Mouse (Mus musculus): ENCODE measurements around the gene Cmtr1. TPM values are rescaled to one million over a fixed set of nuclear protein-coding genes. Genes with fewer than 3 reads are reported as not detected.

Cmtr1 gene
- total and polyA plus RNA-seq, 3 experiments, result 88.8 to 135 (median 105) TPM

GRCm38 (mm10) chr17:29636118-29636517, 24.3 kb upstream of the Cmtr1 start:
- dilution Hi-C loops (cut with MboI; ENCODE audit: extremely low pct_ligation_motif_present, extremely low pct_unique_long_range_greater_than_20kb, low sequenced_read_pairs), result no loop called here
- TF ChIP-seq MAFK (IDR thresholded peaks at IDR 0.05; ENCODE audit: insufficient replicate concordance, low read length), result no peak
- TF ChIP-seq CHD2 (IDR thresholded peaks at IDR 0.05; ENCODE audit: low read length), result no peak
- TF ChIP-seq POLR2AphosphoS2 (IDR thresholded peaks at IDR 0.05; ENCODE audit: low read depth, low read length), result no peak
- no peak for TF ChIP-seq MAZ (IDR thresholded peaks at IDR 0.05; ENCODE audit: low read depth, low read length)
- TF ChIP-seq TBP (conservative IDR thresholded peaks at IDR 0.05; ENCODE audit: low read depth, low read length), result no peak
- no peak for TF ChIP-seq HCFC1 (IDR thresholded peaks at IDR 0.05; ENCODE audit: low read depth, low read length)
- no peak for TF ChIP-seq SIN3A (IDR thresholded peaks at IDR 0.05; ENCODE audit: low read length)
- TF ChIP-seq ZMIZ1 (IDR thresholded peaks at IDR 0.05; ENCODE audit: low read depth, low read length), result no peak
- no peak for TF ChIP-seq USF1 (IDR thresholded peaks at IDR 0.05; ENCODE audit: low read depth, low read length)
- no peak for TF ChIP-seq MAX (IDR thresholded peaks at IDR 0.05; ENCODE audit: low read length)
- peak; percentile 61 for TF ChIP-seq RAD21 (IDR thresholded peaks at IDR 0.05; ENCODE audit: low read depth, low read length)
- no peak for TF ChIP-seq TCF12 (IDR thresholded peaks at IDR 0.05; ENCODE audit: low read depth, low read length)
- peak; percentile 69 for TF ChIP-seq SMC3 (IDR thresholded peaks at IDR 0.05; ENCODE audit: low read depth, low read length)
- TF ChIP-seq MYC (IDR thresholded peaks at IDR 0.05; ENCODE audit: low read depth, low read length), result no peak
- TF ChIP-seq NRF1 (IDR thresholded peaks at IDR 0.05; ENCODE audit: low read depth, low read length), result no peak
- TF ChIP-seq CTCF (conservative IDR thresholded peaks at IDR 0.05 in 1 of 2, IDR thresholded peaks at IDR 0.05 in 1 of 2; ENCODE audit: low read depth in 2 of 2, low read length in 2 of 2), result peak; percentile 11 to 63; a peak in 2 of 4 replicates
- H3K9me3 ChIP-seq (replicated peaks; ENCODE audit: low read length), result no peaks in the 10 kb centered on the region
- H3K4me3 ChIP-seq (replicated peaks in 1 of 3; ENCODE audit: low read depth in 2 of 3, low read length in 2 of 3, poor library complexity in 1 of 3), result no peak overlapping the region
- H3K27ac ChIP-seq (ENCODE audit: insufficient read depth, low read depth), result no peak overlapping the region
- H3K27me3 ChIP-seq (replicated peaks), result no peaks in the 10 kb centered on the region
- H3K4me1 ChIP-seq (ENCODE audit: control insufficient read depth in 1 of 2, insufficient read depth in 2 of 2), result 0 out of 4 replicates have a peak, but pooled peaks cover 0 to 2% of the 10 kb centered on the region in 2 experiments
- H3K4me2 ChIP-seq (ENCODE audit: insufficient read depth, low read depth, poor library complexity, severe bottlenecking), result no peak overlapping the region
- peak; percentile 32 for DNase-seq (ENCODE audit: extremely low read depth)
- H3K9ac ChIP-seq (ENCODE audit: insufficient read depth, low read depth), result no peak overlapping the region
- H3K79me2 ChIP-seq (replicated peaks; ENCODE audit: control insufficient read depth, extremely low read depth, insufficient read depth, poor library complexity, severe bottlenecking), result no peaks in the 10 kb centered on the region
- in situ Hi-C loops (cut with MboI; ENCODE audit: low pct_ligation_motif_present, low pct_unique_long_range_greater_than_20kb, low sequenced_read_pairs), result no loop called here
- peaks cover 71 to 92% of the 10 kb centered on the region in 2 experiments for H3K36me3 ChIP-seq (replicated peaks in 1 of 2; ENCODE audit: control insufficient read depth in 1 of 2, insufficient read depth in 1 of 2, low read length in 1 of 2)

- dilution Hi-C loops (cut with MboI; ENCODE audit: extremely low pct_ligation_motif_present, extremely low pct_unique_long_range_greater_than_20kb, low sequenced_read_pairs), result no loop called here
- no peaks in the 10 kb centered on the region for H3K27me3 ChIP-seq (replicated peaks)
- H3K9ac ChIP-seq (ENCODE audit: insufficient read depth, low read depth), result no peak overlapping the region
- no peaks in the 10 kb centered on the region for H3K79me2 ChIP-seq (replicated peaks; ENCODE audit: control insufficient read depth, extremely low read depth, insufficient read depth, poor library complexity, severe bottlenecking)
- 0 out of 4 replicates have a peak, but pooled peaks cover 0 to 2% of the 10 kb centered on the region in 2 experiments for H3K4me1 ChIP-seq (ENCODE audit: control insufficient read depth in 1 of 2, insufficient read depth in 2 of 2)
- in situ Hi-C loops (cut with MboI; ENCODE audit: low pct_ligation_motif_present, low pct_unique_long_range_greater_than_20kb, low sequenced_read_pairs), result no loop called here
- H3K4me3 ChIP-seq (replicated peaks in 1 of 3; ENCODE audit: low read depth in 2 of 3, low read length in 2 of 3, poor library complexity in 1 of 3), result no peak overlapping the region
- no peak for TF ChIP-seq MAX (IDR thresholded peaks at IDR 0.05; ENCODE audit: low read length)
- no peak for TF ChIP-seq UBTF (IDR thresholded peaks at IDR 0.05; ENCODE audit: low read depth, low read length)
- no peak for TF ChIP-seq CHD1 (IDR thresholded peaks at IDR 0.05; ENCODE audit: low read depth, low read length)
- TF ChIP-seq MYC (IDR thresholded peaks at IDR 0.05; ENCODE audit: low read depth, low read length), result no peak
- TF ChIP-seq USF2 (conservative IDR thresholded peaks at IDR 0.05; ENCODE audit: low read depth, low read length), result no peak
- no peak for TF ChIP-seq ETS1 (conservative IDR thresholded peaks at IDR 0.05; ENCODE audit: low read depth, low read length)
- no peak for TF ChIP-seq ZC3H11A (IDR thresholded peaks at IDR 0.05; ENCODE audit: low read depth, low read length)
- no peak for TF ChIP-seq ZNF384 (IDR thresholded peaks at IDR 0.05; ENCODE audit: low read depth, low read length)
- TF ChIP-seq JUND (conservative IDR thresholded peaks at IDR 0.05; ENCODE audit: low read depth, low read length), result no peak
- no peak for TF ChIP-seq KAT2A (IDR thresholded peaks at IDR 0.05; ENCODE audit: insufficient replicate concordance, low read length)
- no peak for TF ChIP-seq RAD21 (IDR thresholded peaks at IDR 0.05; ENCODE audit: low read depth, low read length)
- no peak for TF ChIP-seq RCOR1 (conservative IDR thresholded peaks at IDR 0.05; ENCODE audit: low read depth, low read length)
- TF ChIP-seq ELF1 (IDR thresholded peaks at IDR 0.05; ENCODE audit: low read depth, low read length), result no peak
- no peak for TF ChIP-seq SMC3 (IDR thresholded peaks at IDR 0.05; ENCODE audit: low read depth, low read length)
- no peak for TF ChIP-seq POLR2AphosphoS2 (IDR thresholded peaks at IDR 0.05; ENCODE audit: low read depth, low read length)
- no peak for TF ChIP-seq SIN3A (IDR thresholded peaks at IDR 0.05; ENCODE audit: low read length)
- no peak for TF ChIP-seq MEF2A (IDR thresholded peaks at IDR 0.05; ENCODE audit: borderline replicate concordance, low read depth, low read length)
- H3K36me3 ChIP-seq (replicated peaks in 1 of 2; ENCODE audit: control insufficient read depth in 1 of 2, insufficient read depth in 1 of 2, low read length in 1 of 2), result peaks cover 69 to 88% of the 10 kb centered on the region in 2 experiments
- H3K4me2 ChIP-seq (ENCODE audit: insufficient read depth, low read depth, poor library complexity, severe bottlenecking), result no peak overlapping the region
- H3K9me3 ChIP-seq (replicated peaks; ENCODE audit: low read length), result no peaks in the 10 kb centered on the region
- no peak for DNase-seq (ENCODE audit: extremely low read depth)
- H3K27ac ChIP-seq (ENCODE audit: insufficient read depth, low read depth), result no peak overlapping the region
Measured at GRCm38 (mm10) chr17:29637377-29637776, 23.0 kb upstream of the Cmtr1 start.
